Mouse (Mus musculus): ENCODE results near the gene Ppp1r3d. TPM values are rescaled to one million over a fixed set of nuclear protein-coding genes. Genes with fewer than 3 reads are reported as not detected.
A peak's percentile ranks its signal among the peaks of the same experiment; 100 is the strongest.

Gene Ppp1r3d
- polyA plus RNA-seq, 1 experiment from 2014 or later = 1.4 TPM

DNA sequence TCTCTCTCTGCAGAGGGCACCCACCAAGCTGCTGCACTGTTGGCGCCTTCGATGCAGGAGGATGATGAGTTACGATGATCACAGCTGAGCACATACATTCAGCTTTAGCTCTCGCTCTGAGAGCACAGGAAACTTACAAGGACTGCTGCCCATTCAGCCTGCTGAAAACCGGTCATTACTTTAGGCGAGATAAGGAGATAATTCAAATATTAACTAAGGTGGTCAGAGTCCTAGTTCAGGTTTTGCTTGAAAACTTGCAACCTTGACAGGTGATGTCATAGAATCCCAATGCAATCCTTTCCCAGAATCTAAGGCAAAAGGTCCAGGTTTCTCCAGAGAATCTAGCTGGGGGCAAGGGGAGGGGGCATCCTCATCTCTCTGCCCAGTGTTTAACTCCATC, 15.2 kb upstream of the Ppp1r3d start:
- no peak for ATAC-seq
- no peaks in the 10 kb centered on the region for H3K27me3 ChIP-seq
- in situ Hi-C loops (cut with MboI; ENCODE audit: low pct_unique_long_range_greater_than_20kb) = loop anchor here (10.0 kb wide), 1 partner anchor 1445 kb away; no protein-coding TSS in a partner anchor
- no peak for DNase-seq (ENCODE audit: low read depth, low spot score)
- ChIA-PET POLR2A (no interaction called here), CTCF (no interaction called here)
- TF ChIP-seq CTCF (IDR thresholded peaks at IDR 0.05) = no peak

DNA sequence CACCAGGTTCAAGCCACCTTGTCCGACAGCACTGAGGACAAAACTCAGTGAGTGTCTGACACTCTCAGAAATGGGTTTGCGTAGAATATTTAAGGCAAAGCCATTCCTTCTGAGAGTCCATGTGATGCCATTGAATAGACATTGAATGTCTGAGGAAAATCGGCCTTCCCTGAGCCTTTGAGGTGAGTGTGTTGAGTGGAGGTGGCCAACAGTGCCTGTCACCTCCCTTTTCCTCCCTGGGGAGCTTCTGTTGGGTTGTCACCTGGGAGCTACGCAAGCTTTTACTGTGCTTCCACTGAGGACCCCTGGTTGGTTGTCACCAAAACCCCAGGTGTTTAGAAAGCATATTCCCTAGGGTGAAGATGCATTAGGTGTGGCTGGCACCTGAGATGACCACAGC, 14.4 kb upstream of the Ppp1r3d start:
- CTCF ChIA-PET = no interaction called here
- H3K27me3 ChIP-seq = no peaks in the 10 kb centered on the region
- DNase-seq (ENCODE audit: low read depth, low spot score) = no peak
- POLR2A ChIA-PET = no interaction called here
- no peak for TF ChIP-seq CTCF (IDR thresholded peaks at IDR 0.05)
- in situ Hi-C loops (cut with MboI; ENCODE audit: low pct_unique_long_range_greater_than_20kb) = loop anchor here (10.0 kb wide), 1 partner anchor 1446 kb away; no protein-coding TSS in a partner anchor
- no peak for ATAC-seq

DNA sequence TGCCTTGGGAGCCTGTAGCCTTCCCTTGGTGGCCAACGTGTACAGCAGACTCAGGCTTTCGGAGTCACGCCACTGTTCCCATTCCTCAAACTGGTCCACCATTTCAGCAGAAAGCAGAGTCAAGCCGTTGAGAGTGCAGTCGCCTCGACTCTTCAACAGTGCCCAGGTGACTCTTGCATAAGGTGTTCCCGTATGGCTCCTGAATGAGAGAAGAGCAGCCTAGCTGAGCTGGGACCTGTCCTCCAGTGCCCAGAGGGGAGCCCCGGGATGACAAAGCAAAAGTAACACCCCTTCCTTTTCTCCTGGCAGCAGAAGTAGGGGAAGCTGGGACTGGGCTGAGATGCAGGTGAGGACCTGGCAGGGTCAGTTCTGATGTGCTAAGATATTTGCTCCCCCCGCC, 13.9 kb upstream of the Ppp1r3d start:
- ChIA-PET POLR2A (no interaction called here), CTCF (interaction anchor here (0.9 kb wide), 1 partner anchor 10 kb away, joined by 3 read pairs; no protein-coding TSS in a partner anchor)
- ATAC-seq (no peak), DNase-seq (ENCODE audit: low read depth, low spot score) (no peak)
- no peak for TF ChIP-seq CTCF (IDR thresholded peaks at IDR 0.05)
- in situ Hi-C loops (cut with MboI; ENCODE audit: low pct_unique_long_range_greater_than_20kb) = loop anchor here (10.0 kb wide), 1 partner anchor 1447 kb away; no protein-coding TSS in a partner anchor
- no peaks in the 10 kb centered on the region for H3K27me3 ChIP-seq

DNA sequence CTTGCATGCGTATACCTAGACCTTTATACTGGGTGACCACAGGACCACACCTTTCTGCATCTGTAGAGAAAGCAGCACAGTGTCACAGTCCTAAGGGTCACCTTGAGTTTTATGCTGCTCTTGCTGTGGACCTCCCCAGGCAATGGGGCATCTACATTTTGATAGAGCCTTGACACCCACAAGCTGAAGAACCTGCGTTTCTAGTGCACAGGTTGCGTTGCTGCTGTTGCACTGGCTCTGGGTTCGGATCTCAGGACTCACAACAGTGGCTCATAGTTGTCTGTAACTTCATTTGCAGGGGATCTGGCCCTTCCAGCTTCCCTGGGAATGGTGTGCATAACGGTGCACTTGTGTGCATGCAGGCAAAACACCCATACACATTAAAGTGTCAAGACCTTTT, 12.9 kb upstream of the Ppp1r3d start:
- ChIA-PET CTCF (no interaction called here), POLR2A (interaction anchor here (0.6 kb wide), 1 partner anchor 1910 kb away, joined by 3 read pairs; no protein-coding TSS in a partner anchor)
- ATAC-seq (no peak), DNase-seq (ENCODE audit: low read depth, low spot score) (no peak)
- no peak for TF ChIP-seq CTCF (IDR thresholded peaks at IDR 0.05)
- H3K27me3 ChIP-seq = no peaks in the 10 kb centered on the region
- in situ Hi-C loops (cut with MboI; ENCODE audit: low pct_unique_long_range_greater_than_20kb) = loop anchor here (10.0 kb wide), 1 partner anchor 1448 kb away; no protein-coding TSS in a partner anchor

DNA sequence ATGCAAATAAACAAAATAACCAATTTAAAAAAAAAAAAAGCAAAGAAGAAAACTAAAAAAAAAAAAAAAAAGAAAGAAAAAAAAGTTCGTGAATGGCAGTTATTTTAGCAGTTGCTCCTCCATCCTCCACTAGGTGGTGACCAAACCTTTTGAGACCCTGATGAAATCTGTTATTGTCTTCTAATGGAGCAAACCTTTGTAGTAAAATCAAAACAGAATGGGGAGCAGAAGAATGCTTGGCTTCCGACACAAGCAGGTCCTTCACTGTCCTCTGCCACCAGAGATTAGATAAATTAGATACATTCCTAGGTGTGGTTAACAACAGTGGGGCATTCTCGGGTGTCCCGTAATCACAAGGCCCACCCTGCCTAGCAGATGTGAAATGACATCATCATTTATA, 12.0 kb upstream of the Ppp1r3d start:
- no peaks in the 10 kb centered on the region for H3K27me3 ChIP-seq
- POLR2A ChIA-PET = no interaction called here
- DNase-seq (ENCODE audit: low read depth, low spot score) (no peak), ATAC-seq (no peak)
- in situ Hi-C loops (cut with MboI; ENCODE audit: low pct_unique_long_range_greater_than_20kb) = loop anchor here (10.0 kb wide), 1 partner anchor 1449 kb away; no protein-coding TSS in a partner anchor
- CTCF ChIA-PET = no interaction called here
- TF ChIP-seq CTCF (IDR thresholded peaks at IDR 0.05) = no peak

DNA sequence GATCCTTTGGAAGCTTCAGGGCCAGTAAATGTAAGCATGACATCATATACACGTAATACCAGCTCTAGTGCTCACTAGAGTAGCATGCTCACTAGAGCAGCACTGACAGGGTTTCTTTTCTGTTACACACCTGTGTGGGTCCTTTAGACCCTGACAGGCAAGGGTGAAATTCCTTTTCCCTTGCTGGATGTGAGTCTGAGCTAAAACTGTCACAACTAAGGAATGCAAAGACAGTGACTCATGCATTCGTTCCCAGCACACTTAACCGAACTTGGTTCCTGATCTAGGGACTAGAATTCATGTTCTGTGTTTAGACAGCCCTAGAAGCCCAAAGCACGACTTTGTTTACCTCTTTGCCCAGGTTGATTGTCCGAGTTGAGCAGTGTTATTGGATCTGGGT, 9.0 kb upstream of the Ppp1r3d start:
- no peak for TF ChIP-seq CTCF (IDR thresholded peaks at IDR 0.05)
- ChIA-PET POLR2A (no interaction called here), CTCF (no interaction called here)
- in situ Hi-C loops (cut with MboI; ENCODE audit: low pct_unique_long_range_greater_than_20kb) = loop anchor here (10.0 kb wide), 1 partner anchor 1452 kb away; no protein-coding TSS in a partner anchor
- no peaks in the 10 kb centered on the region for H3K27me3 ChIP-seq
- ATAC-seq (peak; percentile 84), DNase-seq (ENCODE audit: low read depth, low spot score) (no peak)

DNA sequence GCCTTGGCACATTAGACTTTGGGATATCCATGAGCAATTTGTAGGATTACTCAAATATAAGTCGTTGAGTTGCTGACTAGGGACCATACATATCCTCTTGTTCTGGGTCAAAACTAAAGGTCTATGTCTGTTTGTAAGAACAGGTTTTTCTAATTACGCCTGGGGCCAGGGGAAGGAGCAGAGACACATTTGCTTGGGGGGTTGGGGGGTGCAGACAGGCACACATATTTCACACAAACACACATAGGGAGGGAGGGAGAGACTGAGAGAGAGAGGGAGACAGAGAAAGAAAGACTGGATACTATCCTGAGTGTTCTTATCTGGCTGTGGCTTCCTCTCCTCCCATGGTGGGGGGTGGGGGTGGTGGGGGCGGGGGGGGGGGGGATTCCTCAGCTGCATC, 7.9 kb upstream of the Ppp1r3d start:
- in situ Hi-C loops (cut with MboI; ENCODE audit: low pct_unique_long_range_greater_than_20kb) = loop anchor here (10.0 kb wide), 1 partner anchor 1453 kb away; no protein-coding TSS in a partner anchor
- POLR2A ChIA-PET = no interaction called here

DNA sequence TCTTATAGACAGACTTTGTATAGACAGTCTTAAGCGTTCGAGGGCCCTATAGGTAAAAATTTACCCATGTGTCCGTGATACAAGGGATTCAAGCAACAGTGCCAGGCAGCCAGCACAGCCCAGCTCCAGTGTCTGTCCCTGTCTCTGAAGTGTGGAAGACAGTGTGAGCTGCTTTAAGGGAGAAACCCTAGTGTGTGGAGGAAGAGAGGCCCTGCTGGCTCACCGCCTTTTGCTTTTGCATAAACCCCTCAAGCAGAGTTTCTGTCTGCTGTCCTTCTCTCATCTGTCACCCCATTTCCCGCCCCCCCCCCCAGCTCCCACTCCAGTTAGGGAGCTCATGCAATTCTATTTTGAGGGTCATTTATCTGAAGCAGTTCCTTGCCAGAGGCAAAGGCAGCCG, 7.3 kb upstream of the Ppp1r3d start:
- DNase-seq (ENCODE audit: low read depth, low spot score) (no peak), ATAC-seq (no peak)
- no peaks in the 10 kb centered on the region for H3K27me3 ChIP-seq
- ChIA-PET CTCF (interaction anchor here (0.6 kb wide), 1 partner anchor 253 kb away, joined by 3 read pairs; no protein-coding TSS in a partner anchor), POLR2A (no interaction called here)
- TF ChIP-seq CTCF (IDR thresholded peaks at IDR 0.05) = no peak
- in situ Hi-C loops (cut with MboI; ENCODE audit: low pct_unique_long_range_greater_than_20kb) = loop anchor here (10.0 kb wide), 1 partner anchor 1453 kb away; no protein-coding TSS in a partner anchor

More for the DNA sequence above, 7.9 kb upstream of the Ppp1r3d start:
- no peak for ATAC-seq
- no peak for TF ChIP-seq CTCF (IDR thresholded peaks at IDR 0.05)
- no peak for DNase-seq (ENCODE audit: low read depth, low spot score)
- H3K27me3 ChIP-seq = no peaks in the 10 kb centered on the region
- CTCF ChIA-PET = no interaction called here

DNA sequence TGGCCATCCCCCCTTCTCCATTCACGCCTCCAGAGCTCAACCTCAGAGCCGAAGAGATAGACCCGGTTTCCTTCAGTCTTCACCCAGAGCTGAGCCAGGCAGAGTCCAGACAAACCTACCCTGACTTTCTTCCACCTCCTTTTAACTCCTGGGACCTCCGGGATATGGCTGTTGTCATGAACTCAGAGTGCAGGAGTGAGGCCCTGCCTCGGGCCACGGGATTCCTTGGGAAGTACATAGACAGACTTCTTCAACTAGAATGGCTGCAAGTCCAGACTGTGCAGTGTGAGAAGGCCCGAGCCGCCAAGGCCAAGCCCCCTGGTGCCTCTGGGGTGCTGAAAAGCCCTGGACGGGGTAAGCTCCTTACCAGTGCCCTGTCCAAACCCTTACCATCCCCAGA, 6.3 kb upstream of the Ppp1r3d start:
- TF ChIP-seq CTCF (IDR thresholded peaks at IDR 0.05) = no peak
- ATAC-seq (no peak), DNase-seq (ENCODE audit: low read depth, low spot score) (no peak)
- in situ Hi-C loops (cut with MboI; ENCODE audit: low pct_unique_long_range_greater_than_20kb) = loop anchor here (10.0 kb wide), 1 partner anchor 1454 kb away; no protein-coding TSS in a partner anchor
- no peaks in the 10 kb centered on the region for H3K27me3 ChIP-seq
- ChIA-PET CTCF (no interaction called here), POLR2A (no interaction called here)

DNA sequence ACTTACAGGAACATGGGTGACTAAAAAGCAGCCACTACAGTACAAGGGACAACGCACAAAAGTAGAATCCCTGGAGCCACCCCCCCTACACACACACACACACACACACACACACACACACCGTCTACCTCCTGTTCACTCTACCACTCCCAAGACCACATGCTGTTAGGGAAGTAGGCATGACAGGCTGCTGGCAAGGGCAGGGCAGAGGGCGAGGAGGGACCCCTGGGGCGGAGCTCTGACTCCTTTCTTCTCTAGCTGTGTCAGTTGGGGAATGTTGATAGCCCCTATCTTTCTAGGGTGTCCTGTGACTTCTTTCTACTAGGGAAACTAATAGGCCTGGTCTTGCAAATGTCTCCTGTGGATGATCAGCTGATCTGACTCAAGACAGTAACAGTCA, 2.7 kb upstream of the Ppp1r3d start:
- ATAC-seq = no peak
- CTCF ChIA-PET = no interaction called here
- POLR2A ChIA-PET = no interaction called here
- in situ Hi-C loops (cut with MboI; ENCODE audit: low pct_unique_long_range_greater_than_20kb) = no loop called here
- no peak for DNase-seq (ENCODE audit: low read depth, low spot score)
- TF ChIP-seq CTCF (IDR thresholded peaks at IDR 0.05) = no peak
- no peaks in the 10 kb centered on the region for H3K27me3 ChIP-seq

DNA sequence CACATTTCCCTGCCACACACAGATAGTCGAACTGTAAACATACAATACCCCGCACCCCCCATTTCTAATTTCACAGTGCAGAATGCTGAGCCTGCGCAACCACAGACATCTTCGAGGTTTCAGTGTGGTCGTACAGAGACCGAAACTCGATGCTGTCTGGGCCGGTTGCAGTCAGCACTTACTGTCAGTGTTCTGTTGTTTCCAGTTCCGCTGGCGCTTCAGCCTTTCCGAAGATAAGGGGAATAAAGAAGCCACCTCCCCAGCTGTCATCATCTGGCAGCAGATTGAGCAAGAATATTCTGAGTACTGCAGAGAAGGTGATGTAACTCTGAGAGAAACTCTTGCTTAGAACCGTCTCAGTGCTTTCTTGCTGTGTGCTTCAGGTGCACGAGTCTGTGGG, 2.2 kb upstream of the Ppp1r3d start:
- TF ChIP-seq CTCF (IDR thresholded peaks at IDR 0.05) = no peak
- no peak for DNase-seq (ENCODE audit: low read depth, low spot score)
- in situ Hi-C loops (cut with MboI; ENCODE audit: low pct_unique_long_range_greater_than_20kb) = no loop called here
- ATAC-seq = no peak
- ChIA-PET POLR2A (no interaction called here), CTCF (no interaction called here)
- no peaks in the 10 kb centered on the region for H3K27me3 ChIP-seq

DNA sequence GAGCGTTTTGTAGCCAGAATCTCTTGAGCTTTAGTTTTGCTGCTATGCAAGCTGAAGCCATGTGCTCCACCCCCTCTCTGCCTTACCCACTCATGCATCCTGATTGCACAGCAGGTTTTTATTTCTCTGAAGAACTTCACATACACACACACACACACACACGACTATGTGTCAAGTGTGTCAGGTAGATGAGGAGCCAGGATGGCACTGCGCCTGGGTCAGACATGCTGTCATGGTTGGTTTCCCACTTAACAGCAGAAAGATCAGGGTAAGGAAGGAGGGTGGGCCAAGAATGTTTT, 827 bp upstream of the Ppp1r3d start:
- H3K27me3 ChIP-seq = no peaks in the 10 kb centered on the region
- DNase-seq (ENCODE audit: low read depth, low spot score) = no peak
- TF ChIP-seq CTCF (IDR thresholded peaks at IDR 0.05) = no peak
- in situ Hi-C loops (cut with MboI; ENCODE audit: low pct_unique_long_range_greater_than_20kb) = no loop called here
- peak; percentile 15 for ATAC-seq
- POLR2A ChIA-PET = no interaction called here
- CTCF ChIA-PET = interaction anchor here (0.8 kb wide), 1 partner anchor 289 kb away, joined by 3 read pairs; no protein-coding TSS in a partner anchor
